Mouse (Mus musculus) spleen, adult 2 months (tissue): ENCODE results near the gene Anxa6.

Experiments used
- CTCF ChIP-seq: fragments of 200-500 bp; IDR thresholded peaks from 2 replicates; pipeline ENCODE4 v1.5.1; 2011; ENCODE audit warnings: mild to moderate bottlenecking, inconsistent platforms; ENCODE audit not compliant: insufficient read depth, insufficient read length, insufficient replicate concordance; ENCODE audit errors: extremely low read depth
- POLR2A ChIP-seq: fragments of 200-500 bp; IDR thresholded peaks from 2 replicates; pipeline ENCODE4 v1.6.1; 2011; ENCODE audit warnings: low read depth, low read length, inconsistent platforms

GRCm38 (mm10) chr11:55004970-55005502 is 28.2 kb downstream of the Anxa6 start:
- TF ChIP-seq CTCF (no peak), POLR2A (no peak)
